Mouse (Mus musculus) kidney, postnatal 0 days (tissue): ENCODE measurements around the gene Aoah. TPM values are rescaled to one million over a fixed set of nuclear protein-coding genes. Genes with fewer than 3 reads are reported as not detected.

Experiments
- ATAC-seq: fragments of 200-750 bp; cut with Nextera tagmentation; replicated peaks from 2 replicates; pipeline ENCODE4 v1.8.0; 2017; ENCODE audit warnings: low read depth, moderate number of reproducible peaks, moderate TSS enrichment, moderate library complexity; ENCODE audit not compliant: low FRiP score
- DNase-seq: peaks from one replicate; pipeline ENCODE4 v3.0.0-alpha.2; 2016; ENCODE audit warnings: low spot score
- H3K27ac ChIP-seq: fragments of 300-500 bp; sonication (generic); 2 replicates; pipeline ENCODE4 v1.5.1; 2014; ENCODE audit warnings: mild to moderate bottlenecking
- H3K27me3 ChIP-seq: fragments of 300-500 bp; sonication (generic); 2 replicates; pipeline ENCODE4 v1.6.1; 2014; ENCODE audit warnings: low read length, mixed read lengths; ENCODE audit not compliant: insufficient read depth
- H3K36me3 ChIP-seq: fragments of 300-500 bp; sonication (generic); 2 replicates; pipeline ENCODE4 v1.6.1; 2014; ENCODE audit warnings: low read length, mixed read lengths; ENCODE audit not compliant: insufficient read depth
- H3K4me1 ChIP-seq: fragments of 300-500 bp; sonication (generic); replicated peaks from 2 replicates; pipeline ENCODE4 v1.6.1; 2014; ENCODE audit warnings: antibody characterized with exemption, low read length, mixed read lengths; ENCODE audit not compliant: insufficient read depth
- H3K4me2 ChIP-seq: fragments of 300-500 bp; sonication (generic); 2 replicates; pipeline ENCODE4 v1.6.1; 2014; ENCODE audit warnings: mild to moderate bottlenecking, low read length, moderate library complexity, mixed read lengths
- H3K4me3 ChIP-seq: fragments of 300-500 bp; sonication (generic); replicated peaks from 2 replicates; pipeline ENCODE4 v1.5.1; 2014; ENCODE audit warnings: low read depth, low read length
- H3K9ac ChIP-seq: fragments of 300-500 bp; sonication (generic); 2 replicates; pipeline ENCODE4 v1.6.1; 2014; ENCODE audit warnings: low read depth, low read length
- H3K9me3 ChIP-seq: fragments of 300-500 bp; sonication (generic); replicated peaks from 2 replicates; pipeline ENCODE4 v1.6.1; 2016; ENCODE audit warnings: low read length, inconsistent platforms, mixed read lengths
- CTCF ChIP-seq: IDR thresholded peaks from 2 replicates; pipeline ENCODE4 v1.5.1; 2016; ENCODE audit warnings: antibody characterized with exemption, low read depth, mild to moderate bottlenecking, moderate library complexity
- WGBS: fragments of 180-500 bp; shearing (Covaris S2); extraction: QIAGEN DNeasy Blood & Tissue Kit; methylation state at CpG from one replicate; pipeline ENCODE4 v1.1.7; 2014; 5-methylcytosine and 5-hydroxymethylcytosine counted together
- polyA plus RNA-seq: library from polyadenylated mRNA; unstranded; fragments of >200 nt; fragmentation: Nextera tagmentation; extraction: Ambion mirVana; gene quantifications from 2 replicates; pipeline ENCODE4 v1.2.1, GENCODE M21; 2015

Gene Aoah
- polyA plus RNA-seq, 1 experiment from 2014 or later = 4.2 TPM

- Histone ChIP-seq H3K4me1 (no peaks in the 10 kb centered on the region), H3K4me3 (no peak overlapping the region), H3K4me2 (no peak overlapping the region), H3K9me3 (no peaks in the 10 kb centered on the region), H3K27ac (no peak overlapping the region), H3K36me3 (no peaks in the 10 kb centered on the region), H3K27me3 (no peaks in the 10 kb centered on the region), H3K9ac (no peak overlapping the region)
- DNase-seq (no peak), ATAC-seq (no peak)
- TF ChIP-seq CTCF = no peak
- WGBS = 87% methylated on average over 8 of the region's 8 CpGs
Observed at GRCm38 (mm10) chr13:20981234-20982230, 187.6 kb downstream of the Aoah start.

- H3K36me3 ChIP-seq = no peaks in the 10 kb centered on the region
- H3K27me3 ChIP-seq = no peaks in the 10 kb centered on the region
- H3K4me2 ChIP-seq = no peak overlapping the region
- ATAC-seq (no peak), DNase-seq (no peak)
- H3K9me3 ChIP-seq = no peaks in the 10 kb centered on the region
- no peak overlapping the region for H3K27ac ChIP-seq
- no peak overlapping the region for H3K9ac ChIP-seq
- H3K4me3 ChIP-seq = no peak overlapping the region
- no peak for TF ChIP-seq CTCF
- no peaks in the 10 kb centered on the region for H3K4me1 ChIP-seq
Observed at GRCm38 (mm10) chr13:20985510-20985909, 191.6 kb downstream of the Aoah start.

GRCm38 (mm10) chr13:20985961-20986360 is 192.0 kb downstream of the Aoah start:
- Histone ChIP-seq H3K9ac (no peak overlapping the region), H3K36me3 (no peaks in the 10 kb centered on the region), H3K9me3 (no peaks in the 10 kb centered on the region), H3K4me3 (no peak overlapping the region), H3K27me3 (no peaks in the 10 kb centered on the region), H3K4me1 (no peaks in the 10 kb centered on the region), H3K4me2 (no peak overlapping the region), H3K27ac (no peak overlapping the region)
- ATAC-seq (no peak), DNase-seq (no peak)
- no peak for TF ChIP-seq CTCF

GRCm38 (mm10) chr13:21005238-21005637 is 211.3 kb downstream of the Aoah start:
- ATAC-seq = no peak
- WGBS = 87% methylated on average over 5 of the region's 5 CpGs
- H3K9ac ChIP-seq = no peak overlapping the region

GRCm38 (mm10) chr13:21005642-21006320 is 211.9 kb downstream of the Aoah start:
- Histone ChIP-seq H3K4me1 (no peaks in the 10 kb centered on the region), H3K4me2 (no peak overlapping the region), H3K4me3 (no peak overlapping the region), H3K9ac (no peak overlapping the region), H3K36me3 (no peaks in the 10 kb centered on the region), H3K27me3 (no peaks in the 10 kb centered on the region), H3K9me3 (no peaks in the 10 kb centered on the region), H3K27ac (no peak overlapping the region)
- WGBS = 83% methylated on average over 5 of the region's 5 CpGs
- no peak for ATAC-seq
- no peak for DNase-seq
- no peak for TF ChIP-seq CTCF

More at GRCm38 (mm10) chr13:21005238-21005637, 211.3 kb downstream of the Aoah start:
- no peak for TF ChIP-seq CTCF
- Histone ChIP-seq H3K27ac (no peak overlapping the region), H3K4me1 (no peaks in the 10 kb centered on the region), H3K36me3 (no peaks in the 10 kb centered on the region), H3K9me3 (no peaks in the 10 kb centered on the region), H3K4me2 (no peak overlapping the region), H3K27me3 (no peaks in the 10 kb centered on the region), H3K4me3 (no peak overlapping the region)
- no peak for DNase-seq

GRCm38 (mm10) chr13:21006321-21006653 is 212.4 kb downstream of the Aoah start:
- Histone ChIP-seq H3K27me3 (no peaks in the 10 kb centered on the region), H3K4me2 (no peak overlapping the region), H3K9ac (no peak overlapping the region), H3K27ac (no peak overlapping the region), H3K4me3 (no peak overlapping the region), H3K4me1 (no peaks in the 10 kb centered on the region), H3K9me3 (no peaks in the 10 kb centered on the region), H3K36me3 (no peaks in the 10 kb centered on the region)
- 81% methylated on average over 4 of the region's 4 CpGs for WGBS
- TF ChIP-seq CTCF = no peak
- no peak for ATAC-seq
- DNase-seq = no peak
